Mouse (Mus musculus): ENCODE data around the gene Olfr11.

Olfr11 gene

GRCm38 (mm10) chr13:21642418-21642817, at the start of gene Olfr11:
Olfr11 (minus strand) TSS chr13:21642518.
- no peak for DNase-seq

- no peak for DNase-seq
Measured at GRCm38 (mm10) chr13:21677305-21677704, 35.0 kb upstream of the Olfr11 start, which contains the start of gene Olfr1360. Olfr1360 (minus strand) TSS chr13:21677405.

- no peak for DNase-seq
Measured at GRCm38 (mm10) chr13:21663286-21663685, 21.0 kb upstream of the Olfr11 start, which contains the start of gene Olfr1361. Olfr1361 (minus strand) TSS chr13:21663386.

- DNase-seq = no peak
Measured at GRCm38 (mm10) chr13:21613922-21614321, 28.4 kb downstream of the Olfr11 start, which contains the start of gene Olfr1362. Olfr1362 (minus strand) TSS chr13:21614022.

- DNase-seq = no peak
Measured at GRCm38 (mm10) chr13:21591618-21592017, 50.7 kb downstream of the Olfr11 start.

Measured in thymus, postnatal 36 days (tissue).